Mouse (Mus musculus): Measurements from ENCODE around the gene Srebf2. TPM values are rescaled to one million over a fixed set of nuclear protein-coding genes. Genes with fewer than 3 reads are reported as not detected.
"Not testable (repeated sequence)": the region's sequence is repeated elsewhere in the genome, so short reads cannot be mapped to it uniquely, and the experiment has no call there.

Srebf2 gene
- polyA plus RNA-seq (2015; fragmentation: Nextera tagmentation; extraction: Ambion mirVana), result 163 and 172 TPM in 2 replicates

DNA sequence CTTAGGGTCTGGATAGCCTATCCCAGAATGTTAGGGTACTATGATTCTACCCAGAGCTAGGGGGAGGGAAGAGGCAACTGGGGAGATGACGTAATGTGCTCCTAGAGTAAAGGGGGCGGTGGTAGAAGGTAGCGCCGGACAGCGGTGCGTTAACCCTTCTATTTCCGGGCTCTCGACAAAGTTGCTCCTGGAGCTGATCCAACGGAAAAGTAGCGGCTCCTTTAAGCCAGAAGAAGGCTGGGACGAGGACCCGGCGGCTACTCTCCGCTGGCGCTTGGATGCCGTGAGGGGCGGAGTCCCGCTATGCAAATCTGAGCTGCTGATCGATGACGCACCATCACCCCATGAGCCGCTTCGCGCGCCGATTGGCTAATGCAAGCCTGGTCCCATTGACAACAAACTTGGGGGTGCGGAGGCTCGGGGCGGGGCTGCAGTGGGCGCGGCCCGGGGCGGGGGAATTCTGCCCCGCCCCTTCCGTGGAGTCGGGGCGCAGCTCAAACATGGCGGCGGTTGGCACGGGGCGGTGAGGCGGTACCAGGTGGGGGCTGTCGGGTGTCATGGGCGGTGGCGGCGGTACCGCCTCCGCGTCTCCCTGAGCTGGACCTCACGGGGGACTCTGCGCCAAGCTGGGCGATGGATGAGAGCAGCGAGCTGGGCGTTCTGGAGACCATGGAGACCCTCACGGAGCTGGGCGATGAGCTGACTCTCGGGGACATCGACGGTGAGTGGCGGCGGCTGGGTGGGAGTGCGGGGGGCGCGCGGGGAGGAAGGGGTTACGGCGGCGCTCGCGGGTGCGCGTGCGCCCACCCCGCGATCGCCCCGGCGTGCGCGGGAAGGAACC lies at the start of gene Srebf2:
TSS of gene Srebf2 (plus strand) at position 412 of the 841 bp plus-strand sequence.
- Histone ChIP-seq H3K27ac (peak within 1 kb of the TSS; percentile 93), H3K9ac (peak within 1 kb of the TSS; percentile 85), H3K36me3 (no peaks in the 10 kb centered on the region), H3K4me1 (replicated peaks) (peaks cover 33% of the 10 kb centered on the region), H3K9me3 (no peaks in the 10 kb centered on the region), H3K4me2 (replicated peaks) (peak within 1 kb of the TSS; percentile 80), H3K4me3 (replicated peaks) (peak within 1 kb of the TSS; percentile 90), H3K27me3 (replicated peaks) (no peaks in the 10 kb centered on the region)
- peak; percentile 98 for ATAC-seq
- WGBS, result under 1% methylated on average over 62 of the region's 79 CpGs

DNA sequence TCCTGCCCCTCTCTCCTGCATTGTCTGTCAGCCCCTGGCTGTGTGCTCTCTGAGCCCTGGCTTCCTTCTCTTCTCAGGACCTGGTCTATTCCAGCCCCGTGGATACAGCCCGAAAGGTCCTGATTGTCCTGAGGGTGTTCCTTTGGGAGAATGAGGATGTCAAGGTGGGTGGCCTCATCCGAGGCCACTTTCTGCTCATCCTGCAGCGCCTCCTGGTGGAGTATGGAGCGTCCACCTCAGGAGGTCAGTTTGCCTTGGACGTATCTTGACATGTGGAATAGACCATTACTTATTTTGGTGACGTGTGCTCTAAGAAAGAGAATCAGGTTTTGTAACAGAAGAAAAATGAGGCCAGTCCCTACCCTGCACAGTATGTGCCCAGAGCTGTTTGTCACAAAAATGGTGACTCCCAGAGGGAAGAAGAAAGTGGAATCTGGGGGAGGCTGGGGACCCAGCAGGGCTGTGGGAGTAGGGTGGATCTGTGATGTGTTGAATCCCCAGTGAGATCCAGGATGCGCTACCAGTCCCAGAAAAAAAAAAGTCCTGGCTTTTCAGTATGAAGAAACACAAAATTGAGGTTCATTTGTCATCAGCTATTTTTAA lies 39.9 kb upstream of the Srebf2 start:
- H3K27me3 ChIP-seq (replicated peaks), result peaks cover 11% of the 10 kb centered on the region
- WGBS, result 23% methylated on average over 8 of the region's 8 CpGs

DNA sequence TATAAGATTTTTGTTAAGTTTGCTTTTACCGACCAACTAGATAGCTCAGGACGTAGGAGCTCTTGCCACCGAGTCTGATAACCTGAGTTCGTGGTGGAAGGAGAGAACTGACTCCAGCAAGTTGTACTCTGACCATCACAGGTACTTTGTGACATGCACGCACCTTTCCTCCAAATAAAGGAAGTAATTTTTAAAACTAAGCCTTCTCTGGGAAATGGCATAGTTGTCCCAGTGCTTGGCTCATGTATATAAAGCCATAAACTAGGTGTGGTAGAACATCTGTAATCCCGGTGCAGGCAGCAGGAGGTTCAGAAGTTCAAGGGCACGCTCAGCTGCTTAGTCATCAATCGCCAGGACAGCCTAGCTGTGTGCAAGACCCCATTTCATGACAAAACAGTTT lies 26.4 kb upstream of the Srebf2 start:
- no peak overlapping the region for H3K9ac ChIP-seq
- H3K4me1 ChIP-seq (replicated peaks), result 0 out of 2 replicates have a peak, but pooled peaks cover 2% of the 10 kb centered on the region
- no peak overlapping the region for H3K4me2 ChIP-seq (replicated peaks)
- WGBS, result 52% methylated on average over 8 of the region's 8 CpGs
- H3K27ac ChIP-seq, result no peak overlapping the region
- ATAC-seq, result peak; percentile 67
- H3K36me3 ChIP-seq, result no peaks in the 10 kb centered on the region
- H3K4me3 ChIP-seq (replicated peaks), result no peak overlapping the region
- H3K9me3 ChIP-seq, result no peaks in the 10 kb centered on the region
- peaks cover 17% of the 10 kb centered on the region for H3K27me3 ChIP-seq (replicated peaks)

More for the DNA sequence above, 39.9 kb upstream of the Srebf2 start:
- H3K9ac ChIP-seq, result no peak overlapping the region
- no peaks in the 10 kb centered on the region for H3K4me1 ChIP-seq (replicated peaks)
- H3K36me3 ChIP-seq, result no peaks in the 10 kb centered on the region
- H3K4me2 ChIP-seq (replicated peaks), result no peak overlapping the region
- H3K27ac ChIP-seq, result no peak overlapping the region
- no peak overlapping the region for H3K4me3 ChIP-seq (replicated peaks)
- ATAC-seq, result no peak
- H3K9me3 ChIP-seq, result no peaks in the 10 kb centered on the region

DNA sequence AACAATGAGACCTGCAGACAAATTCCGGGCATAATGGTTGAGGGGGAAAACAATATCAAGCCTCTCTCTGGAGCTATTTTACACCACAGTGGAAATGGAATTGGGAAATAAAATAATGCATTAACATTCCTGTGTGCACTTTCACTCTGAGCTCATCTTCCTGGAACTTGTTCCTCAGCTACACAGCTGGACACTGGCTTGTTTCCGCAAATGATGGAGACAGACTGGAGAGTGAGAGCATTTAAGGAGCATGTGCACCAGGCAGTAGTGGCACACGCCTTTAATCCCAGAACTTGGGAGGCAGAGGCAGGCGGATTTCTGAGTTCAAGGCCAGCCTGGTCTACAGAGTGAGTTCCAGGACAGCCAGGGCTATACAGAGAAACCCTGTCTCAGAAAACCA lies 20.3 kb upstream of the Srebf2 start:
- 77% methylated on average over 4 of the region's 4 CpGs for WGBS
- peak overlapping the region; percentile 94; the same call in 1 of the 2 replicates for H3K4me2 ChIP-seq (replicated peaks)

DNA sequence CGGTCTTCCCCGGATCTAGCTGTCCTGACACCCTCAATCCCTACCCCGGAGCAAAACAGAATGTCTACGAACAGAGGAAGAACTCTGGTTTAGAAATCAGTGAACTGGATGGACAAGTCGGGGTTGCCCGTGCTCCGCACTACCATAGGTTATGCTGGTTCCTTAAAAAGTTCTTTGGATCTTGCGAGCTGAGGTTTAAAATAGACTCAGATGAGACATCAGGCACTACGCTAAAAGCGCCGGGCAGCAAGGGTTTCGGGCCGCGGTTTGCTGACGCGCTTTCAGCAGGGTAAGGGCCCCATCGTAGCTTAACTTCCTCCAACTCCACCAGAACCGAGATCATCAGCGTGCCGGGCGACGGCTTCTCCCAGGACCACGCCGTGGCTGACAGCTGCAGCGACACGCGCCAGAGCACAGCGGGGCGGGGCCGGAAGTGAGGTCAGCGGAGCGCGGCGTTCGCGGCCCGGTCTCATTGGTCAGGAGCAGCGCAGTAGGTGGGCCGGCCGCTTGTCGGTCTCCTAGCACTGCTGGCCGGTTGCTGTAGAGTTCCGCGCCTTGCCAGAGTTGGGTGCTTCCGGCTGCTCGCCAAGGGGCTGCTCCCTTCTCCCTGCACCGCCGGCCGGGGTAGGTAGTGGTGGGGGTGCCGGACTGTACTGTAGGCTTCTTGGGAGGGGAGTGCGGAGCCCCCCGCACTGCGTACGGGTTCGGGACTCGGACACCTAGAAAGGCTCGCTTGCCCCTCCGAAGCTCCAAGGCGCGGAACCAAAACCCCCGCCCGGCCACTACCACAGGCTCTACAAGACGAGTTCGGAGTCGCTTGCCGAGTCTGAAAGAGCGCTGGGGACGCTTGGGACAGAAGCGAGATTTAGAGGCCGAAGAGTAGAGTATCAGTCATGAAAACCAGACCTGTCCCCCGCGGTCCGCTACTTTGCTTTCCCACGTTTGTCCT lies 19.3 kb upstream of the Srebf2 start, which contains the start of gene Ccdc134:
TSS of gene Ccdc134 (plus strand) at position 497 of the 949 bp plus-strand sequence.
- H3K9me3 ChIP-seq, result no peaks in the 10 kb centered on the region
- WGBS, result under 1% methylated on average over 74 of the region's 74 CpGs
- H3K27ac ChIP-seq, result peak within 1 kb of the TSS; percentile 71

More for the DNA sequence above, 20.3 kb upstream of the Srebf2 start:
- not testable (repeated sequence) for H3K9ac ChIP-seq; H3K27ac ChIP-seq; H3K4me3 ChIP-seq (replicated peaks); ATAC-seq; H3K4me1 ChIP-seq (replicated peaks); H3K36me3 ChIP-seq; H3K9me3 ChIP-seq
- peaks cover 11% of the 10 kb centered on the region; the same call in 1 of the 2 replicates for H3K27me3 ChIP-seq (replicated peaks)

DNA sequence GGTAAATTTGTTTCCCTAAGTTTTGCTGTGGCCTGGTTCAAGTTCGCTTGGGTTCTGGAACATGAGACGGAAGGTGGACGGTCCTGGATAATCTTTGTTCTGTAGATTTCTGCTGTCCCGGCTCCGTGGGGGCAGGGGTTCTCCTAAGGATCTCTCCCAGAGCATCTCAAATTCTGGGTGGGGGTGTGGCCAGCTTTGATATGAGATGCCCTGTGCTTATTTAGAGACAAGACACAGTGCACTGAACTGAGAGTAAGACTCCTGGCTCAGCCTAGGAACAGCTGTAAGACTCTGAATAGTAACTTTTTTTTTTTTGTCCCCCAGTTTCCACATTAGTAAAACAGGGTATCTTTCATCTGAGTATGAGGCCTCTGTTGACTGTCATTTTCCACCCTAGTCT lies 18.6 kb upstream of the Srebf2 start:
- Histone ChIP-seq H3K9me3 (no peaks in the 10 kb centered on the region), H3K4me3 (replicated peaks) (peak overlapping the region; percentile 82), H3K27me3 (replicated peaks) (peaks cover 11% of the 10 kb centered on the region; the same call in 1 of the 2 replicates), H3K4me2 (replicated peaks) (peak overlapping the region; percentile 94), H3K27ac (peak overlapping the region; percentile 71; the same call in 1 of the 2 replicates), H3K36me3 (no peaks in the 10 kb centered on the region; the same call in 1 of the 2 replicates), H3K9ac (peak overlapping the region; percentile 73), H3K4me1 (replicated peaks) (peaks cover 9% of the 10 kb centered on the region)
- ATAC-seq, result no peak
- WGBS, result 3% methylated on average over 5 of the region's 5 CpGs

More for the DNA sequence above, 19.3 kb upstream of the Srebf2 start, which contains the start of gene Ccdc134:
- Histone ChIP-seq H3K9ac (peak within 1 kb of the TSS; percentile 73), H3K27me3 (replicated peaks) (peaks cover 11% of the 10 kb centered on the region; the same call in 1 of the 2 replicates), H3K4me3 (replicated peaks) (peak within 1 kb of the TSS; percentile 82), H3K4me2 (replicated peaks) (peak within 1 kb of the TSS; percentile 94), H3K4me1 (replicated peaks) (peaks cover 9% of the 10 kb centered on the region), H3K36me3 (no peaks in the 10 kb centered on the region; the same call in 1 of the 2 replicates)
- ATAC-seq, result peak; percentile 100

DNA sequence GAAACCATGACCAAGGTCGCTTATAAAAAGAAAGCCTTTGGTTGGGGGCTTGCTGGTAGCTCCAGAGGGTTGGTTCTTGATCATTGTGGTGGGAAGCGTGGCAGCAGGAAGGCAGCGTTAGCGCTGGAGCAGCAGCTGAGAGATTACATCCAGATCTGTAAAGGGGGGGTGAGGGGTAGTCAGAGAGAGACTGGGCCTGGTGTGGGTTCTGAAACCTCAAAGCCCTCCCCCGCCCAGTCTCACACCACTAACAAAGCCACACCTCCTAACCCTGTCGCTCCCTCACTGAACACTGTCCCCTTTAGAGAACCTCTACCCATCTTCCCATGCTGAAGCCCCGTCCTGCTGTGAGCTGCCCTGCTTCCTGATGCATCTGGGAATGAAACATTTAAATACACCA lies 16.4 kb upstream of the Srebf2 start:
- Histone ChIP-seq H3K4me2 (replicated peaks) (no peak overlapping the region), H3K27ac (no peak overlapping the region), H3K9ac (no peak overlapping the region), H3K9me3 (no peaks in the 10 kb centered on the region), H3K4me3 (replicated peaks) (no peak overlapping the region), H3K36me3 (no peaks in the 10 kb centered on the region; the same call in 1 of the 2 replicates), H3K27me3 (replicated peaks) (no peaks in the 10 kb centered on the region), H3K4me1 (replicated peaks) (peaks cover 7% of the 10 kb centered on the region)
- WGBS, result 64% methylated on average over 7 of the region's 7 CpGs
- no peak for ATAC-seq

DNA sequence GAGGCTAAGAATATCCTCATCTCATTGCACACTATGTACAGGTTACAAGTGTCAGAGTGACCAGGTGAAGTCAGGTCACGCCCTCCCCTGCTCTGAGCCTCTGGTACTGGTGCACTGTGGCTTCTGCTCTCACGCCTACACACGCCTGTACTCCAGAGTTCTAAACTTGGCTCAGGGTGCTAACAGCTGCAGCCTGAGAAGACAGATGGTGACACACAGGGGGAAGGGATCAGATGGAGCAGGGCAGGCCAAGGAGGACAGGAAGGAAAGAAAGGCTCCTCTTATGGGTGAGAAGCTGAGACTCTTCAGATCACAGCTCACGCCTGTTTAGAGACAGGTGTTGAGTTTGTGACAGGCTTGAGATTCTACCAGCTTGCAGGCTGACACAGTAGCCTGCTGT lies 11.6 kb upstream of the Srebf2 start:
- H3K4me2 ChIP-seq (replicated peaks), result no peak overlapping the region
- no peak overlapping the region for H3K9ac ChIP-seq
- H3K27ac ChIP-seq, result no peak overlapping the region
- 83% methylated on average over 4 of the region's 4 CpGs for WGBS
- H3K4me1 ChIP-seq (replicated peaks), result no peaks in the 10 kb centered on the region
- H3K4me3 ChIP-seq (replicated peaks), result no peak overlapping the region
- ATAC-seq, result no peak
- H3K36me3 ChIP-seq, result no peaks in the 10 kb centered on the region; the same call in 1 of the 2 replicates
- H3K9me3 ChIP-seq, result no peaks in the 10 kb centered on the region
- H3K27me3 ChIP-seq (replicated peaks), result no peaks in the 10 kb centered on the region

DNA sequence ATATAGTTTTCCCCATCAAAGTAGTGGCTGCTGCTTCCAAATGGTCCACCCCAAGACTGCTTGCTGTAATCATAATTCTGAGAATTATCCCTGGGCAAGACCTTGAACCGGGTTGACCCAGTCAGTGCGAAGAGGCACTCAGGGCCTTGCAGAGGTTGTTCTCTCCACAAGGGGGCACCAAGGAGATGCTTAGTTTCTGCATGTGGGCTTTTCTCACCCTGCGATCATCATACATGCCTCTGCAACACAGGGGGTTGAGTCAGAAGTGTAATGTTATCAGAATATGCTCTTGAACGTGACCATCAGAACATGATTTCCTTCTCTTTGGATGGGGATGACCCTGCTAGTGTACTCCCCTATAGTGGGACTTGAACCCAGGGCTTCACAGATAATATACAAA lies 8.4 kb upstream of the Srebf2 start:
- ATAC-seq, result peak; percentile 29; the same call in 1 of the 2 replicates
- Histone ChIP-seq H3K9ac (no peak overlapping the region), H3K9me3 (no peaks in the 10 kb centered on the region), H3K36me3 (no peaks in the 10 kb centered on the region), H3K4me2 (replicated peaks) (no peak overlapping the region), H3K4me3 (replicated peaks) (no peak overlapping the region), H3K4me1 (replicated peaks) (no peaks in the 10 kb centered on the region), H3K27ac (no peak overlapping the region), H3K27me3 (replicated peaks) (no peaks in the 10 kb centered on the region)
- 45% methylated on average over 4 of the region's 4 CpGs for WGBS

DNA sequence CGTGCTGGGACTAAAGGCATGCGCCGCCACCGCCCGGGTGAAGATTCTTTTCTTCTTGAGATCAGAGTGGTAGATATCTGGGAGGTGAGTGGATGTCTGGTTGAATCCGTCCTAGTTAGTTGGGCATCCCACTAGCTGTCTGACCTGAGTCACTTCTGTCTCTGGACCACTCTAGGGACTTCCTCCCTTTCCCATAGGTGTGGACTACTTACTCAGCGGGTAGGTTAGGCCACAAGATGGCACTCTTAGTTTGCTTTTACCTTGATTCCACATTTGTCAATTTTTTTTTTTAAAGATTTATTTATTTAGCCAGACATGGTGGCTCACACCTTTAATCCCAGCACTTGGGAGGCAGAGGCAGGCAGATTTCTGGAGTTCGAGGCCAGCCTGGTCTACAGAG lies 7.8 kb upstream of the Srebf2 start:
- no peaks in the 10 kb centered on the region for H3K36me3 ChIP-seq
- no peaks in the 10 kb centered on the region for H3K27me3 ChIP-seq (replicated peaks)
- no peaks in the 10 kb centered on the region for H3K9me3 ChIP-seq
- no peak overlapping the region for H3K4me2 ChIP-seq (replicated peaks)
- no peak overlapping the region for H3K4me3 ChIP-seq (replicated peaks)
- H3K9ac ChIP-seq, result no peak overlapping the region
- H3K4me1 ChIP-seq (replicated peaks), result peaks cover 5% of the 10 kb centered on the region
- H3K27ac ChIP-seq, result no peak overlapping the region
- 88% methylated on average over 8 of the region's 8 CpGs for WGBS
- ATAC-seq, result no peak

DNA sequence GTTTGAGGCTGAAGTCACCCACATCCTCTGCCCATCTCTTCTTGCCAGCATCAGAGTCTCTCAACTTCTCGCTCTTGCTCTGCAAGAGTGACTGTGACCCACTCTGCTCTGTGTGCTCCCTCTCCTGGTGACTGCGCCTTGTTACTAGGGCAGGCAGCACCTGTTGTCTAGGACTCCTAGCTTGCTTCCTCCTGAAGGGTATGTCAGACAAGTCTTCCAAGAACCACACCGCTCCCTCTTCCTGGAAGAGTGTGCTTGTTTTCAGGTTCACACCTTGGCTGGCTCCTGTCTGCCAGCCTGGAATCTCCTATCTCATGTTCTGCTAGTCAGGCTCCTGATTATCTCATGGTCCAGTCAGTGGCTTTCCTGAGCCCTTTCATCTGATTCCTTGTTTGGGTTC lies 6.6 kb upstream of the Srebf2 start:
- WGBS, result 84% methylated on average over 3 of the region's 3 CpGs
- H3K27me3 ChIP-seq (replicated peaks), result no peaks in the 10 kb centered on the region
- ATAC-seq, result no peak
- no peaks in the 10 kb centered on the region for H3K9me3 ChIP-seq
- no peaks in the 10 kb centered on the region for H3K36me3 ChIP-seq
- H3K4me1 ChIP-seq (replicated peaks), result peaks cover 7% of the 10 kb centered on the region
- H3K4me3 ChIP-seq (replicated peaks), result no peak overlapping the region
- H3K4me2 ChIP-seq (replicated peaks), result no peak overlapping the region
- H3K27ac ChIP-seq, result no peak overlapping the region
- no peak overlapping the region for H3K9ac ChIP-seq
